Mouse (Mus musculus): Measurements from ENCODE around the gene Pld5. TPM values are rescaled to one million over a fixed set of nuclear protein-coding genes. Genes with fewer than 3 reads are reported as not detected.

The Pld5 gene
- total and polyA plus RNA-seq, 2 experiments = not detected

DNA sequence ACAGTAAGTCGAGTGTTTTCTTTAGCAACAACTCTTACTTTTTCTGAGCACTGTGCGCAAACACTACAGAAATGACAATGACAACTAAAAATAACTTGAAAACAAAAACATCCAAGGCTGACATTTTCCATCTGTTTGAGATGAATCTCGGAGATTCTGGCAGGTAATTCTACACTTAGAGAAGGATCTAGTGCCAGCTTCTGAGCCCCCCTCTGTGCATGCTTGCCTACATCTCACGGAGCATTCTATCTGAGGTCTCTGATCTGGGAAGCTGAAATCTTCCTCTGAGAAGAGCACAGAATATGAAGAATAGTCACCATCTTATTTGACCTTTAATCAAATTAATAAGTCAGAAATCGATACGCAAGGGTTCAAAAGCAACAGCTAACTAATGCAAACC is 240.4 kb downstream of the Pld5 start:
- Histone ChIP-seq H3K4me1 (ENCODE audit: control insufficient read depth, insufficient read depth, low read length) (no peaks in the 10 kb centered on the region), H3K27me3 (ENCODE audit: control insufficient read depth, insufficient read depth, low read length) (no peaks in the 10 kb centered on the region), H3K4me3 (ENCODE audit: insufficient read depth, low read depth, low read length) (no peak overlapping the region), H3K27ac (replicated peaks; ENCODE audit: insufficient read depth, low read depth, low read length) (no peak overlapping the region), H3K9ac (ENCODE audit: low read depth, low read length) (no peak overlapping the region), H3K36me3 (ENCODE audit: control insufficient read depth, insufficient read depth, low read length) (no peaks in the 10 kb centered on the region), H3K79me2 (ENCODE audit: control insufficient read depth, insufficient read depth, low read length) (no peaks in the 10 kb centered on the region)
- TF ChIP-seq POLR2A (IDR thresholded peaks at IDR 0.05; ENCODE audit: extremely low read depth, insufficient read depth, low read length) = no peak
- no peak for TF ChIP-seq CTCF (IDR thresholded peaks at IDR 0.05; ENCODE audit: low read depth, low read length)
- no peak for DNase-seq (ENCODE audit: extremely low read depth, low read depth, low spot score)
- 84% methylated on average over 6 of the region's 6 CpGs for WGBS

DNA sequence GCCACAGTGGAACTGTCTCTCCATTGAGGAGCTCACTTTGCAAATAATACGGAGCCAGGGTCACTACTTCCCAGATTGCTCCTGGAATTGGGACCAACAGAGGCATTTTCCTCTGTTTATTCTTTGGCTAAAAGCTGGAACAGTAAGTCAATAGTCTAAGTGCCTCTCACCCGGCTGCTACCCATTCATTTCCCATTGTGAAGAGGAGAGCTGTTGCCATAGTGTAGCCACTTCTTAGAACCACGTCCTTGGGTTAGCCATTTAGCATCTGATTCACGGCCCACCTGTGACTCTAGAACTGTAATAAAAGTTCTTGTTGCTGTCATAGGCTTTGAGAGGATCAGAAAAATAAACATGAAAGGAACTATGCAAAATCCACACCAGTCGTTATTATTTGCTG is 241.4 kb downstream of the Pld5 start:
- 52% methylated on average over 5 of the region's 5 CpGs for WGBS
- Histone ChIP-seq H3K4me1 (ENCODE audit: control insufficient read depth, insufficient read depth, low read length) (no peaks in the 10 kb centered on the region), H3K79me2 (ENCODE audit: control insufficient read depth, insufficient read depth, low read length) (no peaks in the 10 kb centered on the region), H3K27ac (replicated peaks; ENCODE audit: insufficient read depth, low read depth, low read length) (no peak overlapping the region), H3K36me3 (ENCODE audit: control insufficient read depth, insufficient read depth, low read length) (no peaks in the 10 kb centered on the region), H3K4me3 (ENCODE audit: insufficient read depth, low read depth, low read length) (no peak overlapping the region), H3K27me3 (ENCODE audit: control insufficient read depth, insufficient read depth, low read length) (no peaks in the 10 kb centered on the region), H3K9ac (ENCODE audit: low read depth, low read length) (no peak overlapping the region)
- no peak for DNase-seq (ENCODE audit: extremely low read depth, low read depth, low spot score)
- no peak for TF ChIP-seq POLR2A (IDR thresholded peaks at IDR 0.05; ENCODE audit: extremely low read depth, insufficient read depth, low read length)
- no peak for TF ChIP-seq CTCF (IDR thresholded peaks at IDR 0.05; ENCODE audit: low read depth, low read length)

DNA sequence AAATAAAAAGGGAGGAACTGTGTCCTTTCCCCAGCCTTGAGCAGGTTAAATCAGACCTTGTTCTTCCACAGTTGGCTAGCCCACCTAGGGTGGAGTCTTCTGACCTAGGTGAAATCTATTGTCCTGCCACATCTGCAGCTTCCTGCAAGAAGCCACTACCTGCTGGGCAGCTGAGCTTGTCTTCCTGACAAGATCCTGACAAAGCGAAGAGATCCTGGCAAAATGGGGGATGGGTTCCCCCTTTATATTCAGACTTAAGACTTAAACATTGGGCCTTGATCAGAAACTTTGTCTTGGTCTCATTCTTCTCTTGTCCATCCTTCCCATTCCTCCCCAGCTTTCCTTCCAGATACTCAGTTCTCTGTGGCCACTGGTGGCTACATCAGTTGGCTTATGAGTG is 246.0 kb downstream of the Pld5 start:
- no peak overlapping the region for H3K9ac ChIP-seq (ENCODE audit: low read depth, low read length)
- DNase-seq (ENCODE audit: extremely low read depth, low read depth, low spot score) = no peak

DNA sequence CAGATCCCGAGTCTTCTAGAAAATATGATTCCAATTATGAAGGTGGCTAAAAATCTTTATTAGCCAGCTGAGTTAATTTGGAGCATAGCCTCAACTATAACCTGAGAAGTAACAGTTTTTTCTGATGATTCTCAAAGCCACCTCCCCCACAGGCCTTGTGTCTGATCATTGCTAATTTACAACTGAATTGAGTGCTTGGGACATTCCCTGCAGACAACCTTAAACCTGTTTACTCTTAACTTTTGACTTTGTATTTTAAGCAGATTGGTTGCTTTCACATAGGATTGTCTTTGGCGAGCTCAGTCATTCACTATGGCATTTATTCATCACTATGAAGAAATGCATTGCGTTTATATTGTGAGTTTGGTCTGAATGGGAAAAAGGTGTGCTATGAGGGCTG is 246.7 kb downstream of the Pld5 start:
- no peak overlapping the region for H3K9ac ChIP-seq (ENCODE audit: low read depth, low read length)
- no peak overlapping the region for H3K4me3 ChIP-seq (ENCODE audit: insufficient read depth, low read depth, low read length)
- no peaks in the 10 kb centered on the region for H3K36me3 ChIP-seq (ENCODE audit: control insufficient read depth, insufficient read depth, low read length)
- H3K27me3 ChIP-seq (ENCODE audit: control insufficient read depth, insufficient read depth, low read length) = no peaks in the 10 kb centered on the region
- H3K79me2 ChIP-seq (ENCODE audit: control insufficient read depth, insufficient read depth, low read length) = no peaks in the 10 kb centered on the region
- no peak overlapping the region for H3K27ac ChIP-seq (replicated peaks; ENCODE audit: insufficient read depth, low read depth, low read length)
- TF ChIP-seq CTCF (IDR thresholded peaks at IDR 0.05; ENCODE audit: low read depth, low read length) (no peak), POLR2A (IDR thresholded peaks at IDR 0.05; ENCODE audit: extremely low read depth, insufficient read depth, low read length) (no peak)
- no peaks in the 10 kb centered on the region for H3K4me1 ChIP-seq (ENCODE audit: control insufficient read depth, insufficient read depth, low read length)
- 71% methylated on average over 3 of the region's 3 CpGs for WGBS
- DNase-seq (ENCODE audit: extremely low read depth, low read depth, low spot score) = no peak

More for the DNA sequence above, 246.0 kb downstream of the Pld5 start:
- Histone ChIP-seq H3K27ac (replicated peaks; ENCODE audit: insufficient read depth, low read depth, low read length) (no peak overlapping the region), H3K4me1 (ENCODE audit: control insufficient read depth, insufficient read depth, low read length) (no peaks in the 10 kb centered on the region), H3K36me3 (ENCODE audit: control insufficient read depth, insufficient read depth, low read length) (no peaks in the 10 kb centered on the region), H3K27me3 (ENCODE audit: control insufficient read depth, insufficient read depth, low read length) (no peaks in the 10 kb centered on the region), H3K4me3 (ENCODE audit: insufficient read depth, low read depth, low read length) (no peak overlapping the region), H3K79me2 (ENCODE audit: control insufficient read depth, insufficient read depth, low read length) (no peaks in the 10 kb centered on the region)
- TF ChIP-seq POLR2A (IDR thresholded peaks at IDR 0.05; ENCODE audit: extremely low read depth, insufficient read depth, low read length) = no peak
- TF ChIP-seq CTCF (IDR thresholded peaks at IDR 0.05; ENCODE audit: low read depth, low read length) = no peak
- 68% methylated on average over 1 of the region's 1 CpGs for WGBS

DNA sequence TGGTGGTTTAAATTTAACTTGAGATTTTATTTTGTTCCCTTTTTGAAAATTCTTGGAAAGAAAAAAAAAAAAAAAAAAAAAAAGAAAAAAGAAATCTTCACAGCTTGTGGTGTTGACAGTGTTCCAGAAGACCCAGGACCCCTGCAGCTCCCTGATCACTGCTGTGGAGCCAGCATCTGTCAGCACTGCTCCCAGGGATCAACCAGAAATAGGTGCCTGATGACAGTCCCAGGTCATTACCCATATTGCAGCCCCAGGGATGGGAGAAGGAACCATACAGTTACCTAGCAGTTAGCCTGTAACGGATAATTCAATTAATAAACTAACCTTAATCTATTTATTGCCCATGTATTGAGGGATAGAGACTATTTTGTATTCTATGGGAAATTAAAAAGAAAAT is 250.6 kb downstream of the Pld5 start:
- Histone ChIP-seq H3K36me3 (ENCODE audit: control insufficient read depth, insufficient read depth, low read length) (no peaks in the 10 kb centered on the region), H3K4me1 (ENCODE audit: control insufficient read depth, insufficient read depth, low read length) (no peaks in the 10 kb centered on the region), H3K79me2 (ENCODE audit: control insufficient read depth, insufficient read depth, low read length) (no peaks in the 10 kb centered on the region), H3K4me3 (ENCODE audit: insufficient read depth, low read depth, low read length) (no peak overlapping the region), H3K27me3 (ENCODE audit: control insufficient read depth, insufficient read depth, low read length) (no peaks in the 10 kb centered on the region), H3K27ac (replicated peaks; ENCODE audit: insufficient read depth, low read depth, low read length) (no peak overlapping the region), H3K9ac (ENCODE audit: low read depth, low read length) (no peak overlapping the region)
- whole genome bisulfite sequencing = 54% methylated on average over 1 of the region's 1 CpGs
- TF ChIP-seq CTCF (IDR thresholded peaks at IDR 0.05; ENCODE audit: low read depth, low read length) (no peak), POLR2A (IDR thresholded peaks at IDR 0.05; ENCODE audit: extremely low read depth, insufficient read depth, low read length) (no peak)
- DNase-seq (ENCODE audit: extremely low read depth, low read depth, low spot score) = no peak

DNA sequence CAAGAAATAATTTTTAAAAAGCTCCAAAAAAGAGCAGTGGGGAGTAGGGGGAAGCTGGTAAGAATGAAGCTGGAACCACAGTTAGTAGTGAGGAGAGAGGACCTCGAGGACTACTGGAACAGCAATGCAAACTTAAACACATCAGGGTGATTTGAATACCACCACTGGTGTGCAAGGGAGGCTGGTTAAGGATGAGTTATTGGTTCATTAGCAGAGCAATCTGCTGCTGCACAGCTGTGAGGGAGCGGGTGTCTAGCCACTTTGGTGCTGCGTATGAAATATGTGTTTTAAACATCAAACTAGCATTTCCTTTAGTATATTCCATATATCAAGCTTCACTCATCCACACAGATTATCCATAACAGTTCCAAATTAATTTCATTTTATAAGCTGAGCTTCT is 256.6 kb downstream of the Pld5 start:
- Histone ChIP-seq H3K4me1 (ENCODE audit: control insufficient read depth, insufficient read depth, low read length) (no peaks in the 10 kb centered on the region), H3K36me3 (ENCODE audit: control insufficient read depth, insufficient read depth, low read length) (no peaks in the 10 kb centered on the region), H3K27me3 (ENCODE audit: control insufficient read depth, insufficient read depth, low read length) (no peaks in the 10 kb centered on the region), H3K9ac (ENCODE audit: low read depth, low read length) (no peak overlapping the region), H3K79me2 (ENCODE audit: control insufficient read depth, insufficient read depth, low read length) (no peaks in the 10 kb centered on the region), H3K27ac (replicated peaks; ENCODE audit: insufficient read depth, low read depth, low read length) (no peak overlapping the region), H3K4me3 (ENCODE audit: insufficient read depth, low read depth, low read length) (no peak overlapping the region)
- WGBS = 92% methylated on average over 3 of the region's 3 CpGs
- TF ChIP-seq CTCF (IDR thresholded peaks at IDR 0.05; ENCODE audit: low read depth, low read length) = no peak
- no peak for TF ChIP-seq POLR2A (IDR thresholded peaks at IDR 0.05; ENCODE audit: extremely low read depth, insufficient read depth, low read length)
- DNase-seq (ENCODE audit: extremely low read depth, low read depth, low spot score) = no peak

All from liver, adult 2 months (tissue).